Mouse (Mus musculus) lung, postnatal 4 days (tissue): ENCODE results near the gene Prdm10.

ENCODE experiments used
- DNase-seq, 2 experiments: peaks; one replicate each; pipeline ENCODE4 v3.0.0; 2021

Gene Prdm10

GRCm38 (mm10) chr9:31307232-31307631, 26.9 kb downstream of the Prdm10 start:
- DNase-seq = no peak

- DNase-seq = no peak
These were observed 28.7 kb downstream of the Prdm10 start for GRCm38 (mm10) chr9:31309041-31309440.

- no peak for DNase-seq
These were observed 30.3 kb downstream of the Prdm10 start for GRCm38 (mm10) chr9:31310662-31311061.

GRCm38 (mm10) chr9:31313876-31314275, 33.5 kb downstream of the Prdm10 start:
- DNase-seq = no peak

- DNase-seq = no peak
These were observed 35.6 kb downstream of the Prdm10 start for GRCm38 (mm10) chr9:31315983-31316382.

GRCm38 (mm10) chr9:31318956-31319355, 38.6 kb downstream of the Prdm10 start:
- DNase-seq = no peak

GRCm38 (mm10) chr9:31320734-31321133, 40.4 kb downstream of the Prdm10 start:
- DNase-seq = no peak

GRCm38 (mm10) chr9:31321526-31321925, 41.2 kb downstream of the Prdm10 start:
- DNase-seq = no peak

GRCm38 (mm10) chr9:31322090-31322489, 41.8 kb downstream of the Prdm10 start:
- DNase-seq = no peak

- no peak for DNase-seq
These were observed 50.5 kb downstream of the Prdm10 start for GRCm38 (mm10) chr9:31330816-31331215.

- no peak for DNase-seq
These were observed 50.9 kb downstream of the Prdm10 start for GRCm38 (mm10) chr9:31331246-31331645.

GRCm38 (mm10) chr9:31331906-31332305, 51.6 kb downstream of the Prdm10 start:
- DNase-seq = peak in 1 of 2 experiments; percentile 21

GRCm38 (mm10) chr9:31332826-31333225, 52.5 kb downstream of the Prdm10 start:
- DNase-seq = no peak

- DNase-seq = no peak
These were observed 54.7 kb downstream of the Prdm10 start for GRCm38 (mm10) chr9:31334991-31335390.

- DNase-seq = no peak
These were observed 64.0 kb downstream of the Prdm10 start for GRCm38 (mm10) chr9:31344289-31344831.

- DNase-seq = peak; percentile 19 to 55
These were observed 66.3 kb downstream of the Prdm10 start for GRCm38 (mm10) chr9:31346575-31347080.

- no peak for DNase-seq
These were observed 68.1 kb downstream of the Prdm10 start for GRCm38 (mm10) chr9:31348458-31348857.

- DNase-seq = peak; percentile 69 to 78
These were observed 68.6 kb downstream of the Prdm10 start for GRCm38 (mm10) chr9:31348915-31349314.

- DNase-seq = no peak
These were observed 72.4 kb downstream of the Prdm10 start for GRCm38 (mm10) chr9:31352716-31353115.

GRCm38 (mm10) chr9:31353518-31353917, 73.2 kb downstream of the Prdm10 start:
- no peak for DNase-seq

- no peak for DNase-seq
These were observed 73.7 kb downstream of the Prdm10 start for GRCm38 (mm10) chr9:31354051-31354450.

GRCm38 (mm10) chr9:31363698-31364609, 83.6 kb downstream of the Prdm10 start:
- DNase-seq = peak in 1 of 2 experiments; percentile 44

GRCm38 (mm10) chr9:31365086-31365485, 84.7 kb downstream of the Prdm10 start:
- DNase-seq = no peak

- no peak for DNase-seq
These were observed 91.4 kb downstream of the Prdm10 start for GRCm38 (mm10) chr9:31371740-31372139.
